Mouse (Mus musculus): ENCODE measurements around the gene Wnt3. TPM values are rescaled to one million over a fixed set of nuclear protein-coding genes. Genes with fewer than 3 reads are reported as not detected.

Gene Wnt3
- polyA plus RNA-seq, 1 experiment from 2014 or later = 4.0 TPM

- DNase-seq (ENCODE audit: low spot score) (no peak), ATAC-seq (ENCODE audit: low read depth) (no peak)
- Histone ChIP-seq H3K9ac (ENCODE audit: low read depth, low read length) (no peak overlapping the region), H3K27me3 (replicated peaks; ENCODE audit: control insufficient read depth, insufficient read depth, low read length) (peaks cover 15% of the 10 kb centered on the region), H3K27ac (replicated peaks; ENCODE audit: low read depth, low read length) (no peak overlapping the region), H3K36me3 (ENCODE audit: control insufficient read depth, insufficient read depth, low read length) (no peaks in the 10 kb centered on the region), H3K4me1 (ENCODE audit: control insufficient read depth, insufficient read depth, low read length) (no peaks in the 10 kb centered on the region), H3K9me3 (ENCODE audit: control insufficient read depth, low read length) (0 out of 2 replicates have a peak, but pooled peaks cover 4% of the 10 kb centered on the region), H3K4me3 (ENCODE audit: low read depth, low read length) (no peak overlapping the region), H3K4me2 (ENCODE audit: low read depth, low read length) (no peak overlapping the region)
- WGBS = 76% methylated on average over 8 of the region's 11 CpGs
Measured at GRCm38 (mm10) chr11:103804126-103804525, 30.2 kb downstream of the Wnt3 start.

- no peak for DNase-seq (ENCODE audit: low spot score)
- no peaks in the 10 kb centered on the region for H3K36me3 ChIP-seq (ENCODE audit: control insufficient read depth, insufficient read depth, low read length)
- no peak overlapping the region for H3K4me3 ChIP-seq (ENCODE audit: low read depth, low read length)
- no peak overlapping the region for H3K4me2 ChIP-seq (ENCODE audit: low read depth, low read length)
- no peak overlapping the region for H3K27ac ChIP-seq (replicated peaks; ENCODE audit: low read depth, low read length)
- H3K9me3 ChIP-seq (ENCODE audit: control insufficient read depth, low read length) = 0 out of 2 replicates have a peak, but pooled peaks cover 4% of the 10 kb centered on the region
- WGBS = 62% methylated on average over 4 of the region's 4 CpGs
- no peak for ATAC-seq (ENCODE audit: low read depth)
- H3K27me3 ChIP-seq (replicated peaks; ENCODE audit: control insufficient read depth, insufficient read depth, low read length) = peaks cover 22% of the 10 kb centered on the region
- no peak overlapping the region for H3K9ac ChIP-seq (ENCODE audit: low read depth, low read length)
- H3K4me1 ChIP-seq (ENCODE audit: control insufficient read depth, insufficient read depth, low read length) = peaks cover 3% of the 10 kb centered on the region; the same call in 1 of the 2 replicates
Measured at GRCm38 (mm10) chr11:103804804-103805203, 30.9 kb downstream of the Wnt3 start.

GRCm38 (mm10) chr11:103807966-103808365, 34.0 kb downstream of the Wnt3 start:
- Histone ChIP-seq H3K36me3 (ENCODE audit: control insufficient read depth, insufficient read depth, low read length) (no peaks in the 10 kb centered on the region), H3K4me1 (ENCODE audit: control insufficient read depth, insufficient read depth, low read length) (peaks cover 8% of the 10 kb centered on the region; the same call in 1 of the 2 replicates), H3K27me3 (replicated peaks; ENCODE audit: control insufficient read depth, insufficient read depth, low read length) (peaks cover 53% of the 10 kb centered on the region), H3K27ac (replicated peaks; ENCODE audit: low read depth, low read length) (no peak overlapping the region), H3K4me3 (ENCODE audit: low read depth, low read length) (no peak overlapping the region), H3K4me2 (ENCODE audit: low read depth, low read length) (no peak overlapping the region), H3K9ac (ENCODE audit: low read depth, low read length) (no peak overlapping the region), H3K9me3 (ENCODE audit: control insufficient read depth, low read length) (0 out of 2 replicates have a peak, but pooled peaks cover 4% of the 10 kb centered on the region)
- ATAC-seq (ENCODE audit: low read depth) (no peak), DNase-seq (ENCODE audit: low spot score) (peak; percentile 30)
- 46% methylated on average over 12 of the region's 12 CpGs for WGBS

- Histone ChIP-seq H3K4me2 (ENCODE audit: low read depth, low read length) (peak overlapping the region; percentile 96), H3K27me3 (replicated peaks; ENCODE audit: control insufficient read depth, insufficient read depth, low read length) (peaks cover 55% of the 10 kb centered on the region), H3K36me3 (ENCODE audit: control insufficient read depth, insufficient read depth, low read length) (no peaks in the 10 kb centered on the region), H3K4me1 (ENCODE audit: control insufficient read depth, insufficient read depth, low read length) (peaks cover 8% of the 10 kb centered on the region; the same call in 1 of the 2 replicates), H3K9ac (ENCODE audit: low read depth, low read length) (peak overlapping the region; percentile 62; the same call in 1 of the 2 replicates), H3K27ac (replicated peaks; ENCODE audit: low read depth, low read length) (no peak overlapping the region), H3K9me3 (ENCODE audit: control insufficient read depth, low read length) (0 out of 2 replicates have a peak, but pooled peaks cover 4% of the 10 kb centered on the region), H3K4me3 (ENCODE audit: low read depth, low read length) (peak overlapping the region; percentile 54)
- WGBS = 8% methylated on average over 28 of the region's 29 CpGs
- no peak; the same call in 1 of the 2 replicates for ATAC-seq (ENCODE audit: low read depth)
- DNase-seq (ENCODE audit: low spot score) = peak; percentile 12
Measured at GRCm38 (mm10) chr11:103808771-103809610, 35.0 kb downstream of the Wnt3 start.

GRCm38 (mm10) chr11:103809611-103810598, 36.0 kb downstream of the Wnt3 start:
- H3K9me3 ChIP-seq (ENCODE audit: control insufficient read depth, low read length) = 0 out of 2 replicates have a peak, but pooled peaks cover 4% of the 10 kb centered on the region
- peaks cover 55% of the 10 kb centered on the region for H3K27me3 ChIP-seq (replicated peaks; ENCODE audit: control insufficient read depth, insufficient read depth, low read length)
- ATAC-seq (ENCODE audit: low read depth) (peak; percentile 58), DNase-seq (ENCODE audit: low spot score) (peak; percentile 49)
- 2% methylated on average over 42 of the region's 107 CpGs for WGBS
- no peak overlapping the region for H3K27ac ChIP-seq (replicated peaks; ENCODE audit: low read depth, low read length)
- H3K9ac ChIP-seq (ENCODE audit: low read depth, low read length) = peak overlapping the region; percentile 62
- peak overlapping the region; percentile 54 for H3K4me3 ChIP-seq (ENCODE audit: low read depth, low read length)
- peaks cover 8% of the 10 kb centered on the region; the same call in 1 of the 2 replicates for H3K4me1 ChIP-seq (ENCODE audit: control insufficient read depth, insufficient read depth, low read length)
- peak overlapping the region; percentile 96 for H3K4me2 ChIP-seq (ENCODE audit: low read depth, low read length)
- no peaks in the 10 kb centered on the region for H3K36me3 ChIP-seq (ENCODE audit: control insufficient read depth, insufficient read depth, low read length)

- 16% methylated on average over 12 of the region's 12 CpGs for WGBS
- DNase-seq (ENCODE audit: low spot score) (no peak), ATAC-seq (ENCODE audit: low read depth) (no peak)
- Histone ChIP-seq H3K4me2 (ENCODE audit: low read depth, low read length) (peak overlapping the region; percentile 96), H3K27me3 (replicated peaks; ENCODE audit: control insufficient read depth, insufficient read depth, low read length) (peaks cover 57% of the 10 kb centered on the region), H3K27ac (replicated peaks; ENCODE audit: low read depth, low read length) (no peak overlapping the region), H3K9ac (ENCODE audit: low read depth, low read length) (no peak overlapping the region), H3K4me3 (ENCODE audit: low read depth, low read length) (peak overlapping the region; percentile 54), H3K4me1 (ENCODE audit: control insufficient read depth, insufficient read depth, low read length) (peaks cover 8% of the 10 kb centered on the region; the same call in 1 of the 2 replicates), H3K9me3 (ENCODE audit: control insufficient read depth, low read length) (no peaks in the 10 kb centered on the region), H3K36me3 (ENCODE audit: control insufficient read depth, insufficient read depth, low read length) (no peaks in the 10 kb centered on the region)
Measured at GRCm38 (mm10) chr11:103810631-103811030, 36.7 kb downstream of the Wnt3 start.

GRCm38 (mm10) chr11:103811246-103811645, 37.3 kb downstream of the Wnt3 start:
- DNase-seq (ENCODE audit: low spot score) (no peak), ATAC-seq (ENCODE audit: low read depth) (no peak)
- no peaks in the 10 kb centered on the region for H3K9me3 ChIP-seq (ENCODE audit: control insufficient read depth, low read length)
- H3K27ac ChIP-seq (replicated peaks; ENCODE audit: low read depth, low read length) = no peak overlapping the region
- H3K4me1 ChIP-seq (ENCODE audit: control insufficient read depth, insufficient read depth, low read length) = peaks cover 8% of the 10 kb centered on the region; the same call in 1 of the 2 replicates
- H3K4me3 ChIP-seq (ENCODE audit: low read depth, low read length) = no peak overlapping the region
- H3K4me2 ChIP-seq (ENCODE audit: low read depth, low read length) = no peak overlapping the region
- no peaks in the 10 kb centered on the region for H3K36me3 ChIP-seq (ENCODE audit: control insufficient read depth, insufficient read depth, low read length)
- H3K9ac ChIP-seq (ENCODE audit: low read depth, low read length) = no peak overlapping the region
- 47% methylated on average over 24 of the region's 25 CpGs for WGBS
- peaks cover 58% of the 10 kb centered on the region for H3K27me3 ChIP-seq (replicated peaks; ENCODE audit: control insufficient read depth, insufficient read depth, low read length)

GRCm38 (mm10) chr11:103814808-103815207, 40.9 kb downstream of the Wnt3 start:
- Histone ChIP-seq H3K27ac (replicated peaks; ENCODE audit: low read depth, low read length) (no peak overlapping the region), H3K9ac (ENCODE audit: low read depth, low read length) (no peak overlapping the region), H3K27me3 (replicated peaks; ENCODE audit: control insufficient read depth, insufficient read depth, low read length) (peaks cover 36% of the 10 kb centered on the region), H3K36me3 (ENCODE audit: control insufficient read depth, insufficient read depth, low read length) (no peaks in the 10 kb centered on the region), H3K4me3 (ENCODE audit: low read depth, low read length) (no peak overlapping the region), H3K4me1 (ENCODE audit: control insufficient read depth, insufficient read depth, low read length) (0 out of 2 replicates have a peak, but pooled peaks cover 4% of the 10 kb centered on the region), H3K4me2 (ENCODE audit: low read depth, low read length) (no peak overlapping the region), H3K9me3 (ENCODE audit: control insufficient read depth, low read length) (no peaks in the 10 kb centered on the region)
- ATAC-seq (ENCODE audit: low read depth) = no peak
- 47% methylated on average over 3 of the region's 3 CpGs for WGBS
- no peak for DNase-seq (ENCODE audit: low spot score)

All from embryonic facial prominence, embryonic 14.5 days (tissue).